Mouse (Mus musculus) retina, embryonic 14.5 days (tissue): ENCODE measurements around the gene Ryr2.
"Not testable (repeated sequence)": the region's sequence is repeated elsewhere in the genome, so short reads cannot be mapped to it uniquely, and the experiment has no call there.

ENCODE experiments used
- DNase-seq: peaks from one replicate; pipeline ENCODE4 v3.0.0-alpha.2; 2015; ENCODE audit warnings: low spot score

Gene Ryr2

GRCm38 (mm10) chr13:12106662-12107632, at the start of gene Ryr2:
Gene Ryr2, minus strand, starts transcription at chr13:12106945.
- peak; percentile 81 for DNase-seq

GRCm38 (mm10) chr13:12153922-12154321, 47.2 kb upstream of the Ryr2 start:
- DNase-seq: peak; percentile 62

- DNase-seq: no peak
Measured at GRCm38 (mm10) chr13:12146918-12147507, 40.3 kb upstream of the Ryr2 start.

DNA sequence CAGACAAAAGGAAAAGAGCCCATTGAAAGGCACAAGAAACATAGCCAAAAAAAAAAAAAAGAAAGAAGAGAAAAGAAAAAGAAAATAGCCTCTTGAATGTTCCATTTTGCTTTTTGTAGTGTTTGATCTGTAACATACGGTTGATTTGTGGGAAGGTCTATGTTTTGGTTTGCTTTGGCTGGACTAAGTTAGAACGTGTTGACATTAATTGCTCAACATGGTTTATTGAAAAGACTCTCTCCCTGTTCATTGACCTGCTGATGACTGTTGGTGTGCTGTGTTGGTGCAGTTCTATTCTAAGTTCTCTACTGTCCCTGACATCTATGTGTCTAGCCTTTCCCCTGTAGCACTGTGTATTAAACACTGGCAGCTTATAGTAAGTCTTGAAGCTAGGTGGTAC, 39.7 kb upstream of the Ryr2 start:
- DNase-seq: no peak

DNA sequence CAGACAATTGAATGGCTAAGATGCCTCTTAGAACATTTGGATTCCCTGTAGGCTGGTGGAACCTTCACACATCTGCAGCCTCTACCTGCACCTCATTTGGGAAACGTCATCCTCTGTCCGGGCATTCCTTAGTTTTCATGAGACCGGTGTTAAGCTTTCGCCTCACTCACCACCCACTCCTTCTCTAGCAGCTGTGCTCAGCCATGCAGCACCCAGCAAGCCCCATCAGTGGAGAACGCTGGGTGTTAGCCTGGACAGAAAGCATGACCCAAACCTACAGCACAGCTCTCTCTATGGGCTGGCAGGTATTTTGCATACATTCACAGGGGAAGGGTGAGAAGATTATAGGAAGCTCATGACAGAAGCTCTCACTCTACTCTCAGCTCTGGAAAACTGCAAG, 36.6 kb upstream of the Ryr2 start:
- DNase-seq: no peak

DNA sequence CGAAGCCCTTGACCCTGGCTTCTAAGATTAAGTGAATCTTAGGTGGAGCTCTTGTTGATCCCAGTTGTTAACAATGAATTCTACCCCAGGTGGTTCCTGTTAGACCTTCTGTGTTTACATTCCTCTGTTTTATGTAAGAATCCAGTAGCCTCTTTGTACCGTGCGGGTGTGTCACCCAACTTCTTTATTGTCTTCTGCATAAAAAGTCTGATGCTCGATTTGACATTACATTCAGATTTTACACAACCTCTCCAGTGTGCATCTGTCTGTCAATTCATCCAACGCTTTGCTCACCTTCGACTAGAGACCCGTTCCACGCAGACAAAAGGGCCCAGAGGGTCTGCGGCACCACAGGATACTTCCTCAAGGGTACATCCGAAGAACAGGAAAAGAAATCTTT, 29.7 kb upstream of the Ryr2 start:
- DNase-seq: not testable (repeated sequence)

DNA sequence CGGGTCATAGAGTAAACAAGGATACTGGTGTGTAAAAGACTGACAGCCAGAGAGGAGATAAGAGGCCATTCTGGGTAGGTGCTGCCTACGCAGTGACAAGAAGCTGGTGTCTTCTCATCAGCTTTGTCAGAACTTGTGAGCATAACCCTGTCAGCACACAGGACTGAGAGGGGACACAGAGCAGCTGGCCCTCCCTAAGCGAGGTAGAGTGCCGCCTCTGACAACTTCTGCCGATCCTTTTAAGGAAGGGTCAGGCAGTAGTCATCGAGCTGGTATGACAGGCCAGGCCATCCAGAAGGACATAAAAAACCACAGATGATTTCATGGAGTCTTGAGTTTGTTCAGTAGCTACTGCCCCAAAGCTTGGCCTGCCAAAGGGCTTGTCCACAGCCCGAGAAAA, 26.8 kb upstream of the Ryr2 start:
- no peak for DNase-seq

DNA sequence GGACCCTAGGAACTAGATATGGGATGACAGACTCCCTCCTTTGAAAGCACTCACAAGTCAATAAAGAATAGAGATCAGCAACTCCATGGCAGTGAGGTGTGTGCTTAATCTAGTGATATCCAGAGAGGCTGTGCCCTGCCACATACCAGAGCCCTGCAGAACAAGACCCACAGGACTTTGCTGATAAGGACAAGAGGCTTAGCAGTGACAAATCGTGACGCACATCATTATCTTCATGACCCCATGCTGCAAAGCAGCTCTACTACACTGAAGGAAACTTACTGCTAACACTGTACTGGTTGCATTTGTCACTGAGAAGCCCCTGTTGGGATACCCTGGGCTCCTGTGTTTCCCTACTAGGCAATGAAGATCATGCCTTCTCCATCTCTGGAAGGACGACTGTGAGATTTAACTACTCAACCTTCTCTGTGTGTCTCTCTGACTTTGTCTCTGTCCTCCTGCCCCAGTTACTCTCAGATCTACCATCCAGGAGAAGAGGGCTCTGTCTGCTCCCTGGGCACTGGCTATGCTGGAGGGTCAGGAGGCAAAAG, 25.5 kb upstream of the Ryr2 start:
- no peak for DNase-seq

DNA sequence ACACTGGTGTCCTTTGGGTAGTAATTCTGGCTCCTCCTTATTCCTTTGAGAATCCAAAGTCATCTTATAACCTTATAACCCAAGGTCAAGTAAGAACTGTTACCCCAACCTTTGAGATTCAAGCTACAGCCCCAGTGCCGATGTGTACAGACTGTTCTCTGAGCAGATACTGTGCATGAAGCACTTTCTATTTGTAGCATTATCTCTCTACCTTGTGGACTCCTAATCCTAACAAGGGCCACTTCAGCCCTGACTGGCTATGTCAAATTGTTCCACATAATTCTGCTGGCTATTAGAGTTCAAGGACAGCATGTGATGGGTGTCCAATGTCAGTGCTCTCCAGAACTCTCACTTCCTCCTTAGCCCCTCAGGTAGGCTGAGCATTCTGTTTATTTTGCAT, 22.4 kb upstream of the Ryr2 start:
- no peak for DNase-seq

DNA sequence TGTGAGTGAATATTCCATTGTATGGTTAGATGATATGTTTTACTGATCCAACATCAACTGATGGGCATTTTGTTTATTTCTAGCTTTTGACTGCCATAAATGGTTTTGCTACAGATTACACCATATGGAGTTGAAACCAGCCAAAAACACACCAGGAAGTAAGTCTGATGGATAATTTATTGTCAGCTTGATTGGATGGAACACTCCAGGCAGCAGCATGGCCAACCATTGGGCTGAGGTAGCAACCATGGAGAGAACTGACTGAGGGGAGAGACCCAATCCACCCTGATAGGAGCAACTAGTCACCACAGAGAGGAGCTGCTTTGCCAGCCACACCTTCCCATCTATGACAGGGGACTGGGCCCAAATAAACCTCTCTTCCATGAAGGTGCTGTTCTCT, 19.4 kb upstream of the Ryr2 start:
- DNase-seq: no peak

DNA sequence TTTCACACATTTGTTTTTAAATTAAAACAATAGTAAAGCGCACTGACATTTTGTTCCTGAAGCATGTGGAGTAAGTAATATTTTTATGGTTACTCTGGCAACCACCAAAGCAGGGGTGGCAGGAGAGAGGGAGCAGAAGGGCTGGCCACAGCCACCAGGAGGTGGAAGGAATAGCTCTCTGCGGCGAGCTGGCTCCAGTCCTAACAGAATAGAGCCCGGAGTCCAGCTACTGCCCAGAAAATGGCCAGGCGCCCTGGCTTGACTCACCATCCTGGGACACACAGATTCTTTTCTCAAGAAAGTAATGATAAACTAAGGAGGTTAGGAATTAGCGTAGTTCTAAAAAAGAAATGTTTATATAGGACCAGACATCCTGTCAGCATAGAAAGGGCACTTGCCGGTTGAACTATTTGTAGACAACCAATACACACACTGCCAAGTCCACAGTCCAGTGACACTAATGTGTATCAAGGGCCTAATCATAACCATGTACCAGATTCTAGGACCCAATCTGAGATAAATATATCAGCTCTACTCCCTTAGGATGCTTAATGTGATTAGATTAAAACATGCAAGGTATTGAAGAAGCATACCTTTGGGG, 18.3 kb upstream of the Ryr2 start:
- DNase-seq: no peak

- no peak for DNase-seq
Measured at GRCm38 (mm10) chr13:12115551-12115950, 8.8 kb upstream of the Ryr2 start.

GRCm38 (mm10) chr13:12114816-12115215, 8.1 kb upstream of the Ryr2 start:
- DNase-seq: no peak

GRCm38 (mm10) chr13:12108955-12109354, 2.2 kb upstream of the Ryr2 start:
- DNase-seq: no peak

DNA sequence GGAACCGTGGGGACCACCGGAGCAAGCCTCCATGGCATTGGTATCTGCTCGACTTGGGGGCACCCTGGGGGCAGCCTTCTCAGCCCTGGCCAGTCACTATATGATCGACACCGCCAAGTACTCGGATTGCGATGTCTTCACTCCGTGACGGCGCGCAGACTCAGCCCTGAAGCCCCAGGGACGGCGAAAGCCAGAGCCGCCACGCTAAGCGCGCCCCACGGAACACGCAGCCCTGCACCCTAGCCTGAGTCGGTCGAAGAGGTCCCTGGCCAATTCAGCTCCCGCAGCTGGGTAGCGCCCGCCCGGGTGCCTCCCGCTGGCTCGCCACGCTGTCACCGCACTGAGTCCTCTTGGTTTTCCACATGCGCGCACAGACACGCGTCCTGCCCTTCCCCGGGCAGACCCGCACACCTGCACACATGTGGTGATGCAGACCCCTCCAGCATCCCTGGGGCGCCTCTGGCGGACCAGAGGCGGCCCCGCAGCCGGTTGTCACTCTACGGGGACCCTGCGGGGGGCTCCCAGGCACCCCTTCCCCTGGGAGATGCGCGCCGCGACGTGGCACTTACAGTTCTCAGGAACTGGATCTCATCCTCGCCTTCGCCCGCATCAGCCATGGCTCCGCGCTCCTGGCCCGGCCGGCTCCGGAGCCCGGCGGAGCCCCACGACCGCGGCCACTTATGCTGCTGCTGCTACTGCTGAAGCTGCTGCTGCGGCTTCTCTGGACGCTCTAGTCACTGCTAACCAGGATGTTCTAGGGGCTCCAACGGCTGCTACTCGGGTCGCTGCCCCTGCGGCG, 716 bp downstream of the Ryr2 start:
- peak; percentile 63 for DNase-seq

DNA sequence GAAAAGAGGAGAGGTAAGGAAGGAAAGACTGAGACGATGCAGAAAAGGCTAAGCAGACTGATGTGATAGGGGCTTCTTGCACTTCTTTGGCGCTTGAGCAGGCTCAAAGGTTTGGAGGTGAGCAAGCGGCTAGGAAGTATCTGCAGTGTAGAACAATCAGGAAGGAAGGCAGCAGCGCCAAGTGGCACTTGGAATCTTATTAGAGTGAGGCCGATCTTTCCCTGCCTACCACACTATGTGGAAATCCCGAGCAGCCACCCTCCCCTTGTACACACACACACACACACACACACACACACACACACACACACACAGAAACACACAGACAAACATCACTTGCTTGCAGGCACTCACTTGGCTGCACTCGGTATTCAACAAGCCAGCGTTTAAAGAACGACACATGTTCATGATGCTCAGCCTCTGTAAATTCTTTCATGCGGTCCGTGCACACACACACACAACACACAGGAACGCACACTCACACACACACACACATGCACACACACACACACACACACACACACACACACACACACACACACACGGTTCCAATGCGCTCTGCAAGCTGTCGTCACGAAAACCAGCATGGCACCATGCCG, 1.4 kb downstream of the Ryr2 start:
- no peak for DNase-seq

DNA sequence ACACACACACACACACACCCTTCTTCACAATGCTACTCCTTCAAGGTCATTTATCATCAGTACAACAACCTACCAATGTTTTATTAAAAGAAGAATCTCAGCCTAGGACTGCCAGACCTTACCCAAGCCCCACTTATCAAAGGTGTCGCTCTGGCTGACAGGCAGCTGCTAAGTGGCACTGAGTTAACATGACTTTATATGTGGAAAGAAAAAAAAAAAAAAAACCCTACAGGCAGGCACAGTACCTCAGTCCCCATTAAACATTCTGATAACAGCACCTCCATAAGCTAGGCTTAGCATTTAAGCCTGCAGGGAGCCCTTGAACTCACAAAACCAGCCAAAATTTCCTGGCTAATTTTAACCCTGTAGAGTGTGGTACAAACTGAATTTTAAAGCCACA, 2.4 kb downstream of the Ryr2 start:
- DNase-seq: no peak

GRCm38 (mm10) chr13:12103017-12103416, 3.7 kb downstream of the Ryr2 start:
- no peak for DNase-seq

DNA sequence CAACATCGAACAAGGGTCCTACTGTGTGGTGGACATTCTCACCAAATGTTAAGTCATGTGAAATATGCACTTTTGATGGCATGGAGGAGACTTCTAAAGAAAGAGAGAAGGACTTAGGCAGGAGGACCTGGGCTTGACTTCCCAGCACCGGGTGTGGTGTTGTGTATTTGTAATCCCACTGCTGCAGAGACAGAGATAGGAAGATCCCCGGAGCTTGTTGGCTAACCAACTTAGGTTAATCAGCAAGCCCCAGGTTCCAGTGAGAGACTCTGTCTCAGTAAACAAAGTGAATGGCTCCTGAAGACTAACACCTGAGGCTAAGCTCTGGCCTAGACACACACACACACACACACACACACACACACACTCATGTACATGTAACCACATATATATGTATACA, 7.3 kb downstream of the Ryr2 start:
- DNase-seq: no peak

DNA sequence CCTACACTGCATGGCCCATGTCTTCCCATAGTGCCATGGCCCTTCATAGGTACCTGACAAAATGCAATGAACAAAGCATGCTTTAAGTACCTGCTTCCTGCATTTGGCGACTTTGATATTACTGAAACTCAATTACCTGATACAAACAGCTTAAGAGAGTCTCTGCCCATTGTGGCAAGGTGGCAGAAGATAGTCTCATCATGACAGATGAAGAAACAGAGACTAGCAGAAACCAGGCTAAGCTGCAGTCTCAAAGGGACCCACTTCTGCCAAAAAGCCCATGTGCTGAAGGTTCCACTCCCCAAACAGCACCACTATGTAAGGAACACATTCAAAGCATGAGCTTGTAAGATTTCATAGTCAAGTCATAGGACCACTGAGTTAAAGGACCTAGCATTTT, 7.8 kb downstream of the Ryr2 start:
- DNase-seq: no peak

DNA sequence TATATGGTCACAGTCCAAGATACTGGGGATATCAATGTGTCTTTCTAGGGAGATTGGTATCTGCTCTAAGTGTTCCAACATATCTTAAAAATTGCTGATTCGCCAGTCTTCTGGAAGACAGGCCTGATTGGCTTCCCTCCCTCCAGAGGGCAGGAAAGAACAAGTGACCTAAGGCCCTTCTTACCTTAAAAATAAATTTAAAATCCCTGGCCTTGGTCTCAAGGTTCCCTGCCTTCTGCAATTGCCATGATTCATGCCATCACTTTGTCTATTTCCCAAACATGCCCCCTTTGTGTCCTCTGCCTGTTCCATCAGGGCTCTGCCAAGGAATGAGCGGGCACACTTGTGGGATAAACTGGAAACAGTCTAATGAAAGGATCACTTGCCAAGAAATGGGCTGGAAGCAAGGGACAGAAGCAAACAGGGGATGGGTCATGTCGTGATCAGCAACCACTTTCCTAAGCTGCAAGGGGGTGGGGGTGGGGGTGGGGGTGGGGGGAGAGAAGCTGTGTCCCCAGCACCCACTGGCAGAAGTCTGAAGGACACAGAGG, 10.3 kb downstream of the Ryr2 start:
- DNase-seq: no peak
